Mouse (Mus musculus) spleen, adult 2 months (tissue): ENCODE data around the gene Hpse.

ENCODE experiments used
- CTCF ChIP-seq: fragments of 200-500 bp; IDR thresholded peaks from 2 replicates; pipeline ENCODE4 v1.5.1; 2011; ENCODE audit warnings: mild to moderate bottlenecking, inconsistent platforms; ENCODE audit not compliant: insufficient read depth, insufficient read length, insufficient replicate concordance; ENCODE audit errors: extremely low read depth
- POLR2A ChIP-seq: fragments of 200-500 bp; IDR thresholded peaks from 2 replicates; pipeline ENCODE4 v1.6.1; 2011; ENCODE audit warnings: low read depth, low read length, inconsistent platforms

DNA sequence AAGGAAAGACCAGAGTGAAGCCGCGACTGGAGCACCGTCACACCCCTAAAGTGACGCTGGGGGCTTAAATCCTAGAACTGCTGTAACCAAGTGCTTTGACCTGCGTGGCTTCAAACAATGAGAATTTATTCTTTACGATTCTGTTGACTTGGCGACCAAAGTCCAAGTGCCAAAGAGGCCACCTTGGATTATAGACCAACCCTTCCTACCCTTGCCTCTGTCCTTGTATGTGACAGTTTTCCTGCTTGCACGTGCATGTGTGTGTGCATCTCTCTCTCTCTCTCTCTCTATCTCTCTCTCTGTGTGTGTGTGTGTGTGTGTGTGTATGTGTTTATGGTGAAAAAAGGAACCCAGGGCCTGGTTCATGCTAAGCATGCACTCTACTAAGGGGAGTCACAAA, 19.3 kb upstream of the Hpse start:
- TF ChIP-seq CTCF (no peak), POLR2A (no peak)
